Mouse (Mus musculus) liver, embryonic 16.5 days (tissue): ENCODE results near the gene Sesn1. TPM values are rescaled to one million over a fixed set of nuclear protein-coding genes. Genes with fewer than 3 reads are reported as not detected.

Source experiments
- ATAC-seq: fragments of 200-750 bp; cut with Nextera tagmentation; 2 replicates; pipeline ENCODE4 v1.8.0; 2017; ENCODE audit warnings: low read depth, mild to moderate bottlenecking, moderate number of reproducible peaks, moderate library complexity
- H3K27ac ChIP-seq: fragments of 300-500 bp; sonication (generic); 2 replicates; pipeline ENCODE4 v1.5.1; 2014; ENCODE audit warnings: mild to moderate bottlenecking, low read length
- H3K27me3 ChIP-seq: fragments of 300-500 bp; sonication (generic); 2 replicates; pipeline ENCODE4 v1.6.1; 2014; ENCODE audit warnings: low read depth, low read length, mixed read lengths; ENCODE audit not compliant: control insufficient read depth, insufficient read depth
- H3K36me3 ChIP-seq: fragments of 300-500 bp; sonication (generic); 2 replicates; pipeline ENCODE4 v1.6.1; 2014; ENCODE audit warnings: mild to moderate bottlenecking; ENCODE audit not compliant: control insufficient read depth, insufficient read depth
- H3K4me1 ChIP-seq: fragments of 300-500 bp; sonication (generic); 2 replicates; pipeline ENCODE4 v1.6.1; 2014; ENCODE audit warnings: low read depth, low read length, mixed read lengths; ENCODE audit not compliant: control insufficient read depth
- H3K4me2 ChIP-seq: fragments of 300-500 bp; sonication (generic); 2 replicates; pipeline ENCODE4 v1.6.1; 2014; ENCODE audit warnings: low read depth, low read length, mixed read lengths
- H3K4me3 ChIP-seq: fragments of 300-500 bp; sonication (generic); 2 replicates; pipeline ENCODE4 v1.5.1; 2014; ENCODE audit warnings: low read depth, mild to moderate bottlenecking, low read length
- H3K9ac ChIP-seq: fragments of 300-500 bp; sonication (generic); 2 replicates; pipeline ENCODE4 v1.6.1; 2014; ENCODE audit warnings: low read depth, low read length
- H3K9me3 ChIP-seq: fragments of 300-500 bp; sonication (generic); replicated peaks from 2 replicates; pipeline ENCODE4 v1.6.1; 2016; ENCODE audit warnings: low read length; ENCODE audit not compliant: control insufficient read depth
- WGBS: fragments of 180-500 bp; shearing (Covaris S2); extraction: QIAGEN DNeasy Blood & Tissue Kit; methylation state at CpG from one replicate; pipeline ENCODE4 v1.1.7; 2014; ENCODE audit not compliant: insufficient replicate concordance; 5-methylcytosine and 5-hydroxymethylcytosine counted together
- polyA plus RNA-seq: library from polyadenylated mRNA; unstranded; fragments of >200 nt; fragmentation: Nextera tagmentation; extraction: Ambion mirVana; gene quantifications from 2 replicates; pipeline ENCODE4 v1.2.1, GENCODE M21; 2015

The Sesn1 gene
- polyA plus RNA-seq, 1 experiment from 2014 or later = 20.1 TPM

GRCm38 (mm10) chr10:41871564-41871963 is 61.8 kb downstream of the Sesn1 start:
- Histone ChIP-seq H3K36me3 (no peaks in the 10 kb centered on the region), H3K4me2 (no peak overlapping the region), H3K9me3 (no peaks in the 10 kb centered on the region), H3K27me3 (no peaks in the 10 kb centered on the region), H3K4me1 (no peaks in the 10 kb centered on the region), H3K9ac (no peak overlapping the region), H3K27ac (no peak overlapping the region), H3K4me3 (no peak overlapping the region)
- WGBS = 26% methylated on average over 2 of the region's 2 CpGs
- ATAC-seq = no peak

GRCm38 (mm10) chr10:41875624-41876023 is 65.9 kb downstream of the Sesn1 start:
- no peak for ATAC-seq
- Histone ChIP-seq H3K27me3 (no peaks in the 10 kb centered on the region), H3K27ac (no peak overlapping the region), H3K9me3 (no peaks in the 10 kb centered on the region), H3K36me3 (no peaks in the 10 kb centered on the region), H3K4me2 (no peak overlapping the region), H3K4me1 (no peaks in the 10 kb centered on the region; the same call in 1 of the 2 replicates), H3K4me3 (no peak overlapping the region), H3K9ac (no peak overlapping the region)

GRCm38 (mm10) chr10:41878344-41878743 is 68.6 kb downstream of the Sesn1 start:
- no peak overlapping the region for H3K9ac ChIP-seq
- no peaks in the 10 kb centered on the region for H3K27me3 ChIP-seq
- H3K27ac ChIP-seq = no peak overlapping the region
- no peak overlapping the region for H3K4me2 ChIP-seq
- WGBS = 86% methylated on average over 11 of the region's 11 CpGs
- H3K4me1 ChIP-seq = no peaks in the 10 kb centered on the region; the same call in none of the 2 replicates
- H3K4me3 ChIP-seq = no peak overlapping the region
- no peak for ATAC-seq
- no peaks in the 10 kb centered on the region for H3K9me3 ChIP-seq
- no peaks in the 10 kb centered on the region for H3K36me3 ChIP-seq

GRCm38 (mm10) chr10:41879675-41880074 is 69.9 kb downstream of the Sesn1 start:
- no peak for ATAC-seq
- H3K27ac ChIP-seq = no peak overlapping the region
- WGBS = 67% methylated on average over 1 of the region's 1 CpGs

GRCm38 (mm10) chr10:41880206-41880605 is 70.5 kb downstream of the Sesn1 start:
- Histone ChIP-seq H3K36me3 (no peaks in the 10 kb centered on the region), H3K9me3 (no peaks in the 10 kb centered on the region), H3K4me1 (no peaks in the 10 kb centered on the region; the same call in none of the 2 replicates), H3K4me3 (no peak overlapping the region), H3K27me3 (no peaks in the 10 kb centered on the region), H3K9ac (no peak overlapping the region), H3K27ac (no peak overlapping the region), H3K4me2 (no peak overlapping the region)
- no peak for ATAC-seq
- 48% methylated on average over 4 of the region's 4 CpGs for WGBS

More at GRCm38 (mm10) chr10:41879675-41880074, 69.9 kb downstream of the Sesn1 start:
- H3K4me3 ChIP-seq = no peak overlapping the region
- H3K36me3 ChIP-seq = no peaks in the 10 kb centered on the region
- H3K27me3 ChIP-seq = no peaks in the 10 kb centered on the region
- H3K9me3 ChIP-seq = no peaks in the 10 kb centered on the region
- H3K4me1 ChIP-seq = no peaks in the 10 kb centered on the region; the same call in none of the 2 replicates
- H3K4me2 ChIP-seq = no peak overlapping the region
- no peak overlapping the region for H3K9ac ChIP-seq

- H3K9ac ChIP-seq = no peak overlapping the region
- H3K27me3 ChIP-seq = no peaks in the 10 kb centered on the region
- no peak overlapping the region for H3K4me2 ChIP-seq
- WGBS = 19% methylated on average over 1 of the region's 1 CpGs
- H3K36me3 ChIP-seq = no peaks in the 10 kb centered on the region
- H3K9me3 ChIP-seq = no peaks in the 10 kb centered on the region
- no peaks in the 10 kb centered on the region; the same call in none of the 2 replicates for H3K4me1 ChIP-seq
- ATAC-seq = no peak
- H3K4me3 ChIP-seq = no peak overlapping the region
- no peak overlapping the region for H3K27ac ChIP-seq
These were observed 71.0 kb downstream of the Sesn1 start for GRCm38 (mm10) chr10:41880777-41881176.

- Histone ChIP-seq H3K27ac (no peak overlapping the region), H3K4me2 (no peak overlapping the region), H3K9me3 (no peaks in the 10 kb centered on the region), H3K4me3 (no peak overlapping the region), H3K36me3 (no peaks in the 10 kb centered on the region), H3K4me1 (no peaks in the 10 kb centered on the region; the same call in none of the 2 replicates), H3K27me3 (no peaks in the 10 kb centered on the region), H3K9ac (no peak overlapping the region)
- 56% methylated on average over 4 of the region's 4 CpGs for WGBS
- ATAC-seq = no peak
These were observed 71.7 kb downstream of the Sesn1 start for GRCm38 (mm10) chr10:41881438-41881837.

- H3K4me2 ChIP-seq = no peak overlapping the region
- no peak overlapping the region for H3K27ac ChIP-seq
- no peak overlapping the region for H3K4me3 ChIP-seq
- H3K4me1 ChIP-seq = peaks cover 4% of the 10 kb centered on the region
- no peak overlapping the region for H3K9ac ChIP-seq
- H3K36me3 ChIP-seq = no peaks in the 10 kb centered on the region
- H3K27me3 ChIP-seq = no peaks in the 10 kb centered on the region
- no peaks in the 10 kb centered on the region for H3K9me3 ChIP-seq
- no peak for ATAC-seq
- 61% methylated on average over 8 of the region's 8 CpGs for WGBS
These were observed 74.2 kb downstream of the Sesn1 start for GRCm38 (mm10) chr10:41883741-41884575.

GRCm38 (mm10) chr10:41887080-41887821 is 77.5 kb downstream of the Sesn1 start:
- ATAC-seq = peak; percentile 97
- Histone ChIP-seq H3K27me3 (no peaks in the 10 kb centered on the region), H3K4me2 (peak overlapping the region; percentile 92), H3K9me3 (no peaks in the 10 kb centered on the region), H3K27ac (peak overlapping the region; percentile 99), H3K36me3 (no peaks in the 10 kb centered on the region), H3K9ac (peak overlapping the region; percentile 99), H3K4me1 (peaks cover 8% of the 10 kb centered on the region), H3K4me3 (peak overlapping the region; percentile 96)
- WGBS = 1% methylated on average over 65 of the region's 65 CpGs
